Mouse (Mus musculus) CD4-positive, CD25-positive, alpha-beta regulatory T cell, adult 4 months (primary cell): ENCODE measurements around the gene Rmi2. TPM values are rescaled to one million over a fixed set of nuclear protein-coding genes. Genes with fewer than 3 reads are reported as not detected.
"Not testable (repeated sequence)": the region's sequence is repeated elsewhere in the genome, so short reads cannot be mapped to it uniquely, and the experiment has no call there.

ENCODE experiments used
- ATAC-seq: one replicate; pipeline ENCODE4 v1.8.0; 2017
- polyA plus RNA-seq, 2 experiments: library from polyadenylated mRNA; unstranded; fragments of 100-300 nt; shearing (Covaris generic); gene quantifications; one replicate each; pipeline ENCODE4 v1.2.1; 2017

The Rmi2 gene
- polyA plus RNA-seq, result 1 to 10 TPM in 1 of 2 experiments, under 1 TPM in 1; 0.67 to 1.6 TPM

GRCm38 (mm10) chr16:10834911-10835587, at the start of gene Rmi2:
Gene Rmi2 (plus strand): TSS chr16:10835059.
- ATAC-seq, result peak; percentile 89

DNA sequence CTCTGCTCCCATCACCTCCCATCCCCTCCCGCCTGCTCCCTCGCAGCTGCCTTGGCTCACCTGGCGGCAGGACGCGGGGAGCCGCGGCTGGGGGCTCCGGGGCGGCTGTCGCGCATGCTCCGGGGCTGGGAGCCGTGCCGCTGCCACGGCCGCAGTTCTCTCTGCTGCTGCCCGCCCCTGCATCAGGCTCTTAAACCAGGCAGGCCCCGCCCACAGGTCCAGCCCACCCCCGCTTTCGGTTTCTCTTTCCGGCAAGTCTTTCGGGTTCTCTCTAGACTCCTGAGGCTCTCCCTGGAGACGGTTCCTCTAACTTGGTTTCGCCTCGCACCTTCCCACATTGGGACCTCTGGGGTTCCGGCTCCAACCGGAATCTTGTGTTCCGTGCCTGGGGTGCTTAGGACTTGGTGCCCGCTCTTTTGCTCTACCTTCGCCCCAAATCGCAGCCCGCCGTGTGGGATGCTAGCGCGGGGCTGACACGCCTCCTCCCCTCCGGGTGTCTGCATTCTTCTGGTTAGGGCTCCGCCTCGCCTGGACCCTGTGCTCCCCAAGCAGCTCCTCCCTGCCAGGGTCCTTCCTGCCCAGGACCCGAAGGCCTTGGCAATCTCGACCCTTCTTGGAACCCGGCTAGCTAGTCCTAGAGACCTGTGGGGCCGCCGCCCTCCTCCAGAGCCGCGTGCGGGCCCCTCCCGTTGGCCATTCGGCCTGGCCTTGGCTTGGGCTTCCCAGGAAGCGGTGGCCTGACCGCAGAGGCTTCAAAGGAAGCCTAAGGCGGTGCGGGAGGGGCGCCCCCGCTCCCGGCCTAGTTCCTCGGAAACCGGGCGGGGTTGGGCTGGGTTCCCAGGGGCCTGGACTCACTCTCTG, 49.3 kb upstream of the Rmi2 start, which contains the start of gene Socs1:
Gene Socs1 (minus strand): TSS at position 166 of the 861 bp plus-strand sequence.
- peak; percentile 46 for ATAC-seq

DNA sequence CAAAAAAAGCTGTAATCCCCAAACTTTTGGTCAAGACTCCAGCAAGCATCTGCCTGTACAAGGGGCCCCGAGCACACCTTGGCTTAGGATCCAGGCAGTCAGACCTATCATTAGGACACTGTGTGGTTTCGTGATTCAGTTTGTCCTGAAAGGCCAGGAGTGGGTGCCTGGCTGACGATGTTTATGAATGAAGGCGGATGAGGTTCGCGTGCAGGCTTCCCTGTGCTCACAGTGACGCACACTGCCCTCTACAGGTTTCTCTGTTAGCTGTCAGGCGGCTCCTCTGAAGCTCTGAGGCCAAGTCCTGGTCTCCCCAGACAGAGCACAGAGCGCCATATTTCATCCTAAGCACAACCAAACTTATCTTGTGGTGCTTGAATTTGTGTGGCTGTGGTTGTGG, 48.6 kb upstream of the Rmi2 start:
- ATAC-seq, result peak; percentile 49

- ATAC-seq, result no peak
Observed at GRCm38 (mm10) chr16:10786782-10787547, 47.9 kb upstream of the Rmi2 start.

DNA sequence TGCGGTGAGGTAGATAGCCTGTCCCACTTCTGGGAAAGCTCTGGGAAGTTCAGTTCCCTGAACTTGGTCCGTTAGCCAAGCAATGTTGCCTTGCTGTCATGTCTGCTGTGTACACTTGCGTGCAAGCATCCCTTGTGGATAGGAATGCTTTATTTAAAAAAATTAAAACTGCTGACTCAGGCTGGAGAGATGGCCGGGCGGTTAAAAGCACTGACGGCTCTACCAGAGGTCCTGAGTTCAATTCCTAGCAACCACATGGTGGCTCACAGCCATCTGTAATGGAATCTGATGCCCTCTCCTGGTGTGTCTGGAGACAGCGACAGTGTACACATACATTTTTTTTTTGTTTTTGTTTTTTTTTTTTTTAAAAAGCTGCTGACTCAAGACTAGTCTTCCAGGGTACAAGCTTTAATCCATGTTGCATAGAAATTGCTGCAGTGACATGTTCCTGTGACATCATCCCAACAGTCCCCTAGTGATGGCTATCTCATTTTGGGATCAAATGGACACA, 47.3 kb upstream of the Rmi2 start:
- no peak for ATAC-seq

GRCm38 (mm10) chr16:10788271-10788670, 46.6 kb upstream of the Rmi2 start, which contains the start of gene Tnp2:
Gene Tnp2 (minus strand): TSS chr16:10788660.
- ATAC-seq, result peak; percentile 1

GRCm38 (mm10) chr16:10788866-10789265, 46.0 kb upstream of the Rmi2 start:
- ATAC-seq, result no peak

DNA sequence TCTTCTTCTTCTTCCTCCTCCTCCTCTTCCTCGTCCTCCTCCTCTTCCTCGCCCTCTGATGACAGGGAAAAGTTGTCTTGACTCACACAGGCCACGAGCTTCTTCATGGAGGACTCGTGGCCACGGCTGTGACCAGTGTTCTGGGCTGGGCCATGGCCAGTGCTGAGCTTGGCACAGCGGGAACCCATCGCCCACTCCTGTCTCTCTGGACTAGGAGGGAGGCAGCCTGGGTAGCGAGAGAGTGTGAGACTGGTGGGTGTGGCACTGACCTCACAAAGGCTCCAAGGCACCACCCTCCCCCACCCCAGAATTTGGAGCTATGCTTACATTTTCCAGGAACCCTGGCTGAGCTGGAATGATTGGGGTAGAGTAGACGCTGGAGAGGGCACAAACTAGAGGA, 44.2 kb upstream of the Rmi2 start, which contains the start of gene Prm3:
Gene Prm3 (minus strand): TSS at position 213 of the 400 bp plus-strand sequence.
- ATAC-seq, result no peak

DNA sequence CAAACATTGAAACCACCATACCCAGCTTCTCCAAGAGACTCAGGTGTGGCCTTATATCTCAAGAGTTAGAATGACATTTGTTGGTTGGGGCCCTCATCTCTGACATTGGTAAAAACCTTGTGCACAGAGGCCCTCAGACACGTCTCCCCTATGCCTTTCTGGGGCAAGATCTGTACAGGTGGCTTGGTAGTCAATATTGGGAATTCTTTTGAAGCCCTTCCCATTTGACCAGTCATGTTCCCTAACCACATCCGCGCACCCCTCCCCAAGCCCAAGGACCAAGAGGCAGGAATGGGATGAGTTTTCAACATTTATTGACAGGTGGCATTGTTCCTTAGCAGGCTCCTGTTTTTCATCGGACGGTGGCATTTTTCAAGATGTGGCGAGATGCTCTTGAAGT, 38.8 kb upstream of the Rmi2 start, which contains the start of gene Prm2:
Gene Prm2 (minus strand): TSS at position 101 of the 400 bp plus-strand sequence.
- ATAC-seq, result no peak

- not testable (repeated sequence) for ATAC-seq
Observed at GRCm38 (mm10) chr16:10802420-10802819, 32.4 kb upstream of the Rmi2 start.

- ATAC-seq, result peak; percentile 49
Observed at GRCm38 (mm10) chr16:10805789-10806527, 28.9 kb upstream of the Rmi2 start, which contains the start of gene Prm1. Gene Prm1 (minus strand): TSS chr16:10805839.

- ATAC-seq, result no peak
Observed at GRCm38 (mm10) chr16:10810376-10810775, 24.5 kb upstream of the Rmi2 start.

- ATAC-seq, result peak; percentile 48
Observed at GRCm38 (mm10) chr16:10812865-10813371, 21.9 kb upstream of the Rmi2 start, which contains the start of gene Gm11172. Gene Gm11172 (plus strand): TSS chr16:10812915.

DNA sequence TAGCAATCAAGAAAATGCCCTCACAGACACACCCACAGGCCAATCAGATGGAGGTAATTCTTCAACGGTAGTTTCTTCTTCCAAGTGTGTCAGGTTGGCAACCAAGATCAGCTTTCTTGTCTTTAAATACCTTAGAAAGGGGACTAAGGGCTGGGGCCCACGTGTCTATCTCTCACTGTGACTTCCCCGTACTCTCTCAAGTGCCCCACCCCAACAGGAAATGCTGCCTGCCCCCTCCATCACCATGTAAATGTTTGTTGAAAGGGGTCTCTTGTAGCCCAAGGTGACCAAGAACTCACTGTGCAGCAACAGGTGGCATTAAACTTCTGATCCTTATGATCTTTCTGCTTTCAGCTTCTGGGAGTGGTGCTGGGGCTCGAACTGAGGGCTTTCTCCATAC, 21.1 kb upstream of the Rmi2 start:
- peak; percentile 40 for ATAC-seq

GRCm38 (mm10) chr16:10814864-10815263, 20.0 kb upstream of the Rmi2 start:
- peak; percentile 46 for ATAC-seq

- ATAC-seq, result no peak
Observed at GRCm38 (mm10) chr16:10818579-10819135, 16.2 kb upstream of the Rmi2 start.

DNA sequence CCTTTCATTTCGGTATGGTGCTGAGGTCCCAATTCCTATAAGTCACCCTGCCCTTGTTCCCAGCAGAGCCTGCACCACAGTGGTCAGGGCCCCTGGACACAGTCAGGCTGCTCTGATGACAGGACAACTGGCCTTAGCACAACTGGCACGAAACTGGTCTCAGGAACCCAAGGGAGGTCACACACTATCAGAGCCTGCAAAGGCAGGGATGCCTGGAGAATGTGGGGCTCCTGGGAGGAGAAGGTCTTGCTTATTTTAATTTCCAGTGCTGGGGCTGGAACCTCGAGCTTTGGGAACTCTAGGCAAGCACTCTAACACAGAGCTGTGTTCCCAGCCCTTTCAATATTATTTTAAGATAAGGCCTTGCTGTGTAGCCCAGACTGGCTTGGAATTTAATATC, 14.9 kb upstream of the Rmi2 start:
- no peak for ATAC-seq

GRCm38 (mm10) chr16:10821387-10821786, 13.5 kb upstream of the Rmi2 start:
- ATAC-seq, result no peak

- no peak for ATAC-seq
Observed at GRCm38 (mm10) chr16:10824536-10824935, 10.3 kb upstream of the Rmi2 start.

DNA sequence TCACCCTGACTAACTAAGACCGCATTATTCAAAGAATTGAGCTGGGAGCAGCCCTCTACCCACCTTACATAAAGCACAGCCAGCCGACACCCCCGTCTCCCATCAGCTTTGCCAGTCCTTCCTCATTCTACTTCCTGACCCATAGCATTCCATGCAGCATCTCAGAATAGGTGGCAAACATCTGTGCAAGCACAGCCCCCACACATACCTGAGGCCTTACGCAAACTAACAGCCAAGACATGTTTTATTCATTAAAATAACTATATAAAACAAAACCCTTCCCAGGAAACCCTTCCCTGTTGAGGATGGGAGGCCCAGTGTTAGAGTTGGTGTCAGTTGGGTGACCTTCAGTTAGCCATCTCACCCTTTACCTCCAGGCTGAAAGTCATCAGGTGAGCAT, 9.0 kb upstream of the Rmi2 start:
- no peak for ATAC-seq

GRCm38 (mm10) chr16:10827269-10827668, 7.6 kb upstream of the Rmi2 start:
- no peak for ATAC-seq
